8 mouse cellular contexts compared by ENCODE assay signal in genomic region chr7:4150059-4150541, GRCm38 (mm10). TPM values are rescaled to one million over a fixed set of nuclear protein-coding genes. Genes with fewer than 3 reads are reported as not detected.
A peak's percentile ranks its signal among the peaks of the same experiment; 100 is the strongest.
DNase-seq lines count a peak whose midpoint lies in the region; ATAC-seq lines count a peak whose summit lies in the region.

Gene Leng9 (minus strand): TSS chr7:4150374.

- 2% methylated on average over 14 of the region's 14 CpGs for WGBS in heart, embryonic 15.5 days
- 2% methylated on average over 14 of the region's 14 CpGs for WGBS in stomach, embryonic 15.5 days

- peaks cover 31% of the 10 kb centered on the region for H3K4me1 ChIP-seq in heart, embryonic 15.5 days (replicated peaks)
- H3K4me1 ChIP-seq in stomach, embryonic 15.5 days: peaks cover 31% of the 10 kb centered on the region

- H3K36me3 ChIP-seq in heart, embryonic 15.5 days: peaks cover 25% of the 10 kb centered on the region
- peaks cover 20% of the 10 kb centered on the region for H3K36me3 ChIP-seq in stomach, embryonic 15.5 days

- no peaks in the 10 kb centered on the region for H3K9me3 ChIP-seq in heart, embryonic 15.5 days (replicated peaks)
- H3K9me3 ChIP-seq in stomach, embryonic 15.5 days: no peaks in the 10 kb centered on the region

- peak; percentile 69 to 70 for DNase-seq in spleen, adult 18-20 months
- DNase-seq in spleen, adult 12 weeks (ENCODE audit: low spot score): no peak
- peak; percentile 58 to 66 for DNase-seq in cerebellum, postnatal 25 days
- DNase-seq in kidney, postnatal 14 days: peak; percentile 58
- peak; percentile 61 for DNase-seq in lung, postnatal 25 days (ENCODE audit: low spot score)
- DNase-seq in urinary bladder, postnatal 25 days (ENCODE audit: low spot score): no peak

- H3K9ac ChIP-seq in heart, embryonic 15.5 days: peak within 1 kb of the TSS; percentile 70
- peak within 1 kb of the TSS; percentile 66 for H3K9ac ChIP-seq in stomach, embryonic 15.5 days

- ATAC-seq in heart, embryonic 15.5 days (replicated peaks; ENCODE audit: insufficient number of reproducible peaks, insufficient read depth, low FRiP score, low read depth): peak; percentile 4
- peak; percentile 64 for ATAC-seq in stomach, embryonic 15.5 days (ENCODE audit: insufficient read depth, low FRiP score, low read depth)

- H3K27ac ChIP-seq in heart, embryonic 15.5 days: peak within 1 kb of the TSS; percentile 95
- H3K27ac ChIP-seq in stomach, embryonic 15.5 days: peak within 1 kb of the TSS; percentile 99

- peak within 1 kb of the TSS; percentile 74 for H3K4me3 ChIP-seq in heart, embryonic 15.5 days
- H3K4me3 ChIP-seq in stomach, embryonic 15.5 days (replicated peaks): peak within 1 kb of the TSS; percentile 72

- peak within 1 kb of the TSS; percentile 89 for H3K4me2 ChIP-seq in heart, embryonic 15.5 days
- peak within 1 kb of the TSS; percentile 88 for H3K4me2 ChIP-seq in stomach, embryonic 15.5 days

- H3K27me3 ChIP-seq in heart, embryonic 15.5 days: peaks cover 9% of the 10 kb centered on the region
- no peaks in the 10 kb centered on the region for H3K27me3 ChIP-seq in stomach, embryonic 15.5 days (replicated peaks)

RNA-seq across cellular contexts. Expression of gene Leng9, which starts in this region (rescaled TPM):
- 2.8 and 3.3 TPM in 2 replicates for polyA plus RNA-seq in heart, embryonic 15.5 days (2015; fragmentation: Nextera tagmentation; extraction: Ambion mirVana)
- 4.6 and 4.8 TPM in 2 replicates for polyA plus RNA-seq in stomach, embryonic 15.5 days (2015; fragmentation: Nextera tagmentation; extraction: Ambion mirVana)

Comparison
In these comparisons a context has a peak if more than half of its experiments do, and no peak if none do; other contexts are left out.
1. DNase-seq: peak in spleen, adult 18-20 months (2 of 2), cerebellum, postnatal 25 days (2 of 2), kidney, postnatal 14 days (single experiment) and lung, postnatal 25 days (single experiment); none in spleen, adult 12 weeks (single experiment) and urinary bladder, postnatal 25 days (single experiment).